ENCODE assay signal across 17 mouse cellular contexts in the genomic region with DNA sequence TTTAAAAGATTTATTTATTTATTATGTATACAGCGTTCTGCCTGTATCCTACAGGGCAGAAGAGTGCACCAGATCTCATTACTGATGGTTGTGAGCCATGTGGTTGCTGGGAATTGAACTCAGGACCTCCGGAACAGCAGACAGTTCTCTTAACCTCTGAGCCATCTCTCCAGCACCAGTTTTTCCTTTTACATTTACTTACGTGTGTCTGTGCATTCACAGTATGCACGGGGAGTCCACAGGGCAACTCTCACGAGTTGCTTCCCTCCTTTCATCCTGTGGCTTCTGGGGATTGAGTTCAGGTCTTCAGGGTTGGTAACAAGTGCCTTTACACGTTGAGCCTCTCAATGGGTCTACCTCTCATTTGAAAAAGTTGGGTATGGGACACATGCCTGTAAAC.
"Had no signal": no experiment of that assay in that cellular context is flagged by ENCODE, and none has a peak within 500 bp of the region (broad histone marks: within the 10 kb centered on the region; RNA-seq: fewer than 3 reads in every experiment).

No protein-coding gene starts in this region.

- H3K9me3 ChIP-seq: midbrain, embryonic 10.5 days; midbrain, embryonic 12.5 days; neural tube, embryonic 13.5 days; neural tube, embryonic 15.5 days; stomach, embryonic 15.5 days had no signal

- DNase-seq: lung, embryonic 14.5 days; lung, postnatal 4 days; midbrain, embryonic 14.5 days; retina, postnatal 1 day; right cerebral cortex, adult 18-20 months; right cerebral cortex, postnatal 25 days; right cerebral cortex, postnatal 4 days; thymus, adult 2 months; thymus, postnatal 25 days; thymus, postnatal 4 days had no signal

- H3K36me3 ChIP-seq: midbrain, embryonic 10.5 days; midbrain, embryonic 12.5 days; neural tube, embryonic 13.5 days; neural tube, embryonic 15.5 days; stomach, embryonic 15.5 days had no signal

- H3K27me3 ChIP-seq: midbrain, embryonic 12.5 days; neural tube, embryonic 13.5 days; neural tube, embryonic 15.5 days; stomach, embryonic 15.5 days had no signal

- H3K9ac ChIP-seq: lung, embryonic 14.5 days; neural tube, embryonic 15.5 days; stomach, embryonic 15.5 days had no signal

- H3K27ac ChIP-seq: liver, embryonic 14.5 days; midbrain, embryonic 12.5 days; neural tube, embryonic 13.5 days; neural tube, embryonic 15.5 days; stomach, embryonic 15.5 days; stomach, postnatal 0 days had no signal
